Mouse (Mus musculus): ENCODE measurements around the gene Med7. TPM values are rescaled to one million over a fixed set of nuclear protein-coding genes. Genes with fewer than 3 reads are reported as not detected.

The Med7 gene
- polyA plus RNA-seq, 1 experiment from 2014 or later = 88.2 TPM

GRCm38 (mm10) chr11:46461931-46462330 lies 25.2 kb downstream of the Med7 start:
- Histone ChIP-seq H3K4me2 (replicated peaks; ENCODE audit: low read depth, low read length) (no peak overlapping the region), H3K9ac (ENCODE audit: low read depth, low read length) (no peak overlapping the region), H3K27me3 (ENCODE audit: control insufficient read depth, insufficient read depth, low read length) (no peaks in the 10 kb centered on the region), H3K27ac (ENCODE audit: low read depth, low read length) (no peak overlapping the region), H3K36me3 (ENCODE audit: control insufficient read depth, insufficient read depth, low read length) (no peaks in the 10 kb centered on the region), H3K4me1 (ENCODE audit: control insufficient read depth, insufficient read depth, low read length) (no peaks in the 10 kb centered on the region), H3K9me3 (ENCODE audit: control insufficient read depth, low read length) (no peaks in the 10 kb centered on the region), H3K4me3 (ENCODE audit: low read length) (no peak overlapping the region)
- ATAC-seq (ENCODE audit: low FRiP score, low TSS enrichment) = no peak
- 66% methylated on average over 5 of the region's 5 CpGs for WGBS

GRCm38 (mm10) chr11:46466878-46467277 lies 30.2 kb downstream of the Med7 start:
- no peaks in the 10 kb centered on the region for H3K36me3 ChIP-seq (ENCODE audit: control insufficient read depth, insufficient read depth, low read length)

GRCm38 (mm10) chr11:46474220-46474619 lies 37.5 kb downstream of the Med7 start:
- no peak overlapping the region for H3K4me2 ChIP-seq (replicated peaks; ENCODE audit: low read depth, low read length)
- ATAC-seq (ENCODE audit: low FRiP score, low TSS enrichment) = no peak
- H3K27me3 ChIP-seq (ENCODE audit: control insufficient read depth, insufficient read depth, low read length) = no peaks in the 10 kb centered on the region
- H3K4me1 ChIP-seq (ENCODE audit: control insufficient read depth, insufficient read depth, low read length) = no peaks in the 10 kb centered on the region
- 81% methylated on average over 4 of the region's 4 CpGs for WGBS
- peaks cover 3% of the 10 kb centered on the region; the same call in 1 of the 2 replicates for H3K9me3 ChIP-seq (ENCODE audit: control insufficient read depth, low read length)
- H3K36me3 ChIP-seq (ENCODE audit: control insufficient read depth, insufficient read depth, low read length) = no peaks in the 10 kb centered on the region
- H3K27ac ChIP-seq (ENCODE audit: low read depth, low read length) = no peak overlapping the region
- no peak overlapping the region for H3K4me3 ChIP-seq (ENCODE audit: low read length)
- H3K9ac ChIP-seq (ENCODE audit: low read depth, low read length) = no peak overlapping the region

More at GRCm38 (mm10) chr11:46466878-46467277, 30.2 kb downstream of the Med7 start:
- H3K9ac ChIP-seq (ENCODE audit: low read depth, low read length) = no peak overlapping the region
- H3K27me3 ChIP-seq (ENCODE audit: control insufficient read depth, insufficient read depth, low read length) = no peaks in the 10 kb centered on the region
- ATAC-seq (ENCODE audit: low FRiP score, low TSS enrichment) = no peak
- no peak overlapping the region for H3K4me3 ChIP-seq (ENCODE audit: low read length)
- H3K4me2 ChIP-seq (replicated peaks; ENCODE audit: low read depth, low read length) = no peak overlapping the region
- H3K4me1 ChIP-seq (ENCODE audit: control insufficient read depth, insufficient read depth, low read length) = no peaks in the 10 kb centered on the region
- no peaks in the 10 kb centered on the region for H3K9me3 ChIP-seq (ENCODE audit: control insufficient read depth, low read length)
- H3K27ac ChIP-seq (ENCODE audit: low read depth, low read length) = no peak overlapping the region
- WGBS = 86% methylated on average over 2 of the region's 2 CpGs

GRCm38 (mm10) chr11:46479311-46479710 lies 42.6 kb downstream of the Med7 start:
- H3K27me3 ChIP-seq (ENCODE audit: control insufficient read depth, insufficient read depth, low read length) = no peaks in the 10 kb centered on the region
- H3K27ac ChIP-seq (ENCODE audit: low read depth, low read length) = no peak overlapping the region
- no peak overlapping the region for H3K4me2 ChIP-seq (replicated peaks; ENCODE audit: low read depth, low read length)
- no peaks in the 10 kb centered on the region for H3K4me1 ChIP-seq (ENCODE audit: control insufficient read depth, insufficient read depth, low read length)
- 88% methylated on average over 9 of the region's 9 CpGs for WGBS
- H3K4me3 ChIP-seq (ENCODE audit: low read length) = no peak overlapping the region
- no peaks in the 10 kb centered on the region for H3K36me3 ChIP-seq (ENCODE audit: control insufficient read depth, insufficient read depth, low read length)
- no peak for ATAC-seq (ENCODE audit: low FRiP score, low TSS enrichment)
- H3K9ac ChIP-seq (ENCODE audit: low read depth, low read length) = no peak overlapping the region
- peaks cover 3% of the 10 kb centered on the region; the same call in 1 of the 2 replicates for H3K9me3 ChIP-seq (ENCODE audit: control insufficient read depth, low read length)

- 63% methylated on average over 7 of the region's 7 CpGs for WGBS
- no peak for ATAC-seq (ENCODE audit: low FRiP score, low TSS enrichment)
- H3K9me3 ChIP-seq (ENCODE audit: control insufficient read depth, low read length) = no peaks in the 10 kb centered on the region
Observed at GRCm38 (mm10) chr11:46480517-46480916, 43.8 kb downstream of the Med7 start.

DNA sequence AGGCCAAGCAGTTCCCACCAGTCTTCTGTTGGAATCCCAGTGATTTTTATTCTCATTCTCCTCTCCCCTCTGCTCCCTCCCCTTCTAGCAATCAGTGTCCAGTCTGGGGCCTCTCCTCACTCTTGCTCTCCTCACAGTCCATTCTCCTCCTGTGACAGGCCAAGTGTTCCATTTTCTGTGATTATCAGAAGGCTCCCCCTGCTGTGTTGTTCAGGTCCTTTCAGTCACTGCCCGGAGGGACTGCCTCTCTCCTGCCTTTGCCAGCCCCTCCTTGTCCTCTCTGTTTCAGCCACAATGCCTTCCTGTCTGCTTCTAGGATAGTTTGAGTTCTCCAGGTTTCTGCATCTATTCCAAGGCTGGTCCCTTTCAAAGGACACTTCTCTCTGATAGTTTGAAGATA lies 51.5 kb downstream of the Med7 start:
- 6% methylated on average over 1 of the region's 1 CpGs for WGBS
- no peaks in the 10 kb centered on the region for H3K4me1 ChIP-seq (ENCODE audit: control insufficient read depth, insufficient read depth, low read length)

More at GRCm38 (mm10) chr11:46480517-46480916, 43.8 kb downstream of the Med7 start:
- Histone ChIP-seq H3K4me3 (ENCODE audit: low read length) (no peak overlapping the region), H3K27ac (ENCODE audit: low read depth, low read length) (no peak overlapping the region), H3K9ac (ENCODE audit: low read depth, low read length) (no peak overlapping the region), H3K4me1 (ENCODE audit: control insufficient read depth, insufficient read depth, low read length) (no peaks in the 10 kb centered on the region), H3K36me3 (ENCODE audit: control insufficient read depth, insufficient read depth, low read length) (no peaks in the 10 kb centered on the region), H3K27me3 (ENCODE audit: control insufficient read depth, insufficient read depth, low read length) (no peaks in the 10 kb centered on the region), H3K4me2 (replicated peaks; ENCODE audit: low read depth, low read length) (no peak overlapping the region)

DNA sequence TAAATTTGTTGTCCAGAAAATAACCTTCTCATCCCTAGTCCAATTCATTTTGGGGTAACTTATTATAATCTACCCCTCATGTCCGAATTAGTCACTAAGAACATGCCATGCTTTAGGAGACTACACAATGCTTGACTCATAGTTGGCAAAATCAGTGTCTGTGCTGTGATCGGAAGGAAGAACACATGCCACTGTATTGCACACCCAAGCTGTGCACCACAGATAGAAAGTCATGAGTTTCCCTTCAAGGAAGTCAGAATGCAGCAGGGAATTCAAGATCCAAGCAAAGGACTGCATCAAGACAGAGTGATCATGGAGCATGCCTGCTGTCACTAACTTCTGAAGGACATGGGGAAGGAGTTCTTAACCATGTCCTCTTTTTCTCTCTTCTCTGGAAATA lies 51.9 kb downstream of the Med7 start:
- H3K4me2 ChIP-seq (replicated peaks; ENCODE audit: low read depth, low read length) = no peak overlapping the region
- no peaks in the 10 kb centered on the region for H3K4me1 ChIP-seq (ENCODE audit: control insufficient read depth, insufficient read depth, low read length)
- H3K27ac ChIP-seq (ENCODE audit: low read depth, low read length) = no peak overlapping the region
- 88% methylated on average over 2 of the region's 2 CpGs for WGBS
- no peaks in the 10 kb centered on the region for H3K27me3 ChIP-seq (ENCODE audit: control insufficient read depth, insufficient read depth, low read length)
- H3K4me3 ChIP-seq (ENCODE audit: low read length) = no peak overlapping the region
- ATAC-seq (ENCODE audit: low FRiP score, low TSS enrichment) = no peak
- no peaks in the 10 kb centered on the region for H3K36me3 ChIP-seq (ENCODE audit: control insufficient read depth, insufficient read depth, low read length)
- no peaks in the 10 kb centered on the region for H3K9me3 ChIP-seq (ENCODE audit: control insufficient read depth, low read length)
- H3K9ac ChIP-seq (ENCODE audit: low read depth, low read length) = no peak overlapping the region

More for the DNA sequence above, 51.5 kb downstream of the Med7 start:
- no peak for ATAC-seq (ENCODE audit: low FRiP score, low TSS enrichment)
- no peak overlapping the region for H3K9ac ChIP-seq (ENCODE audit: low read depth, low read length)
- no peak overlapping the region for H3K4me2 ChIP-seq (replicated peaks; ENCODE audit: low read depth, low read length)
- no peak overlapping the region for H3K4me3 ChIP-seq (ENCODE audit: low read length)
- no peaks in the 10 kb centered on the region for H3K27me3 ChIP-seq (ENCODE audit: control insufficient read depth, insufficient read depth, low read length)
- no peak overlapping the region for H3K27ac ChIP-seq (ENCODE audit: low read depth, low read length)
- H3K36me3 ChIP-seq (ENCODE audit: control insufficient read depth, insufficient read depth, low read length) = no peaks in the 10 kb centered on the region
- H3K9me3 ChIP-seq (ENCODE audit: control insufficient read depth, low read length) = no peaks in the 10 kb centered on the region

Other genes starting within 250 kb of the Med7 start
- gene Fndc9, start 201.4 kb upstream of the Med7 start, polyA plus RNA-seq (2014; fragmentation: Nextera tagmentation; extraction: Ambion mirVana) = 0.11 TPM in 1 of 2 replicates, not detected in the other
- gene Cyfip2, start 124.1 kb upstream of the Med7 start, polyA plus RNA-seq (2014; fragmentation: Nextera tagmentation; extraction: Ambion mirVana) = 9.4 and 19.2 TPM in 2 replicates
- gene Itk, start 47.4 kb upstream of the Med7 start, polyA plus RNA-seq (2014; fragmentation: Nextera tagmentation; extraction: Ambion mirVana) = 0.24 and 0.58 TPM in 2 replicates
- not detected in 2 replicates for gene Fam71b, start 40.4 kb upstream of the Med7 start, polyA plus RNA-seq (2014; fragmentation: Nextera tagmentation; extraction: Ambion mirVana)
- gene Havcr2, start 18.0 kb downstream of the Med7 start, polyA plus RNA-seq (2014; fragmentation: Nextera tagmentation; extraction: Ambion mirVana) = 0.16 TPM in 1 of 2 replicates, not detected in the other
- not detected in 2 replicates for gene Gm12169, start 87.3 kb downstream of the Med7 start, polyA plus RNA-seq (2014; fragmentation: Nextera tagmentation; extraction: Ambion mirVana)
- gene BC053393, start 134.6 kb downstream of the Med7 start, polyA plus RNA-seq (2014; fragmentation: Nextera tagmentation; extraction: Ambion mirVana) = not detected in 2 replicates
- not detected in 2 replicates for gene Dppa1, start 192.3 kb downstream of the Med7 start, polyA plus RNA-seq (2014; fragmentation: Nextera tagmentation; extraction: Ambion mirVana)

All from kidney, embryonic 14.5 days (tissue).